Mouse (Mus musculus) right cerebral cortex, postnatal 10 days (tissue): ENCODE results near the gene Nupr1l.

Experiments used
- DNase-seq, 2 experiments: peaks; one replicate each; pipeline ENCODE4 v3.0.0; 2021; ENCODE audit warnings: low spot score in 2 of 2

Nupr1l gene

DNA sequence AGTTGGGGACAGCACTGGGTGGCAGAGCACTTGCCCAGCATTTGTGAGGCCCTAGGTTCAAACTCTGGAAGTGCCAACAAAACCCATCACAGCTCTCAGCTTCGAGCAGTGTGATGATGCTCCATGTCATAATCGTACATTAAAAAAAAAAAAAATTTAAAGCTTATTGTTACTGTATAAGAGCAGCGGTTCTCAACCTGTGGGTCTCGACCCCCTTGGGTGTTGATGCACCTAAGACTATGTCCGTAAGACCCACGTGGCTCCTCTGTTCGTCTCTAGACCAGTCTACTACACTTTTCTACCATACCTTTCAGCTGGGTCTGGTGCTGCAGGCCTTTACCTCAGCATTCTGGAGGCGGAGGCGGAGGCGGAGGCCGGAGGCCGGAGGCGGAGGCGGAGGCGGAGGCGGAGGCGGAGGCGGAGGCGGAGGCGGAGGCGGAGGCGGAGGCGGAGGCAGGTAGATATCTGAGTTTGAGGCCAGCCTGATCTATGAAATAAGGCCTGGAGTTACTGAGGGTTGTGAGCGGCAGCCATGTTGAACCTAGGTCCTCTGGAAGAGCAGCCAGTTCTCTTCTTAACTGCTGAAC, 9.8 kb downstream of the Nupr1l start:
- DNase-seq: no peak

GRCm38 (mm10) chr5:129918752-129919151, 10.4 kb downstream of the Nupr1l start:
- no peak for DNase-seq

GRCm38 (mm10) chr5:129919320-129919719, 11.0 kb downstream of the Nupr1l start:
- DNase-seq: no peak

GRCm38 (mm10) chr5:129921972-129922371, 13.6 kb downstream of the Nupr1l start:
- DNase-seq: no peak

DNA sequence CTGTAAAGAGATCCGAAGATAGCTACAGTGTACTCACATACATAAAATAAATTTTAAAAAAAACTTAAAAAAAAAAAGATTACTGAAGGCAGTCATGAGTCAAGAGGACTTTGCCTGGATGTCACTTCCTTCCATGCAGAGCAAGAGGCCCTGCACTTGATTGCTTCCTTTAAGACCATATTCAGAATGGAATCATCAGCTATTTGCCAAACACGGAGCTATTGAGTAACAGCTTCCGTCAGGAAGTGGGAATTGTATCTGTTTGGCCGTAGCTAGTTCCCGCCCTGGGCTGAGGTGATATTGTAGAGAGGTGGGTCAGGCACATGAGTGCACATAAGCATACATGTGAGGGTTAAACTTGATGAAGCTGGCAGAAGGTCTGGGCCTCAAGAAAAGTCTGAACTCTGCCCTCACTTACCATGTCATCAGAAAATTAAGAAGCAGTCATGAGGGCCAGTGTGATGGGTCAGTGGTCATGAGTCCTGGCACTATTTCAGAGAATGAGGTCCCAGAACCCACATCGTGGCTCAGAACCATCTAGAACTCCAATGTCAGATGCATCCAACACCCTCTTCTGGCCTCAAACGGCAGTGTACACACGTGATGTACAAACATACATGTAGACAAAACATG, 16.6 kb downstream of the Nupr1l start:
- no peak for DNase-seq

GRCm38 (mm10) chr5:129925933-129926332, 17.6 kb downstream of the Nupr1l start:
- DNase-seq: no peak

- DNase-seq: no peak
These were observed 21.9 kb downstream of the Nupr1l start for GRCm38 (mm10) chr5:129929924-129930855.

DNA sequence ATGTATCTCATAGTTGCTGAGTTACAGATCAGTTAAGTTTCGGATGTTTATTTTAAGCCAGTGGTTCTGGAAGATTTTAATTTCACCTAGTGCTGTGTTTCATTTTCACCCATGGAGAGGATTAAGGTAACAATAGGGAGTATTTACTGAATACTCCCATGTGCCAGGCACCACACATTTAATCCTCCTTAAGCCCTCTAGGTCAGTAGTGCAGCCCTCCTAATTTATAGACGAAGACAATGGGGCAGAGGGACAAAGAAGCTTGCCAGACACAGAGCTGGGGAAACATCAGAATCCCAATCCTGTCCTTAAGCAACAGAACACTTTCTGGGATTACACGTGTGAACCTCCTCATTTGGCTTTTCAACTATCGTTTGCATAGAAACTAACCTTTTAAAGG, 28.6 kb downstream of the Nupr1l start:
- DNase-seq: no peak

DNA sequence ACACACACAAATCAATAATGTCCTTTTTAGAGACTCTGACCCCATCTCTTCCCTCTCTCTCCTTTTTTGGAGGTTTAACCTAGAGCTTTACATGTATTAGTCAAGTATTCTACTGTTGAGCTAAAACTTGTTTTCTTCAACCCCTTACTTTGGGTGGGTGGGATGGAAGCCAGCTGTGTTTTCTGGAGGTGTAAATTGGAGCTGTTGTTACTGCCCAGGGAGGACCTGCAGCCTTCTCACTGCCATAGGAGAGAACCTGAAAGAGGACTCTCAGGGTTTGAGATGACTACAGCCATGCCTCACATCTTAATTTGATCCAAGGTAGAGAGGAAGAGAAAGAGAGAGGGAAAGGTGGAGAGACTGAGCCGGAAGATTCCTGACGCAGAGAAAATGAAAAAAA, 31.9 kb downstream of the Nupr1l start:
- DNase-seq: no peak

DNA sequence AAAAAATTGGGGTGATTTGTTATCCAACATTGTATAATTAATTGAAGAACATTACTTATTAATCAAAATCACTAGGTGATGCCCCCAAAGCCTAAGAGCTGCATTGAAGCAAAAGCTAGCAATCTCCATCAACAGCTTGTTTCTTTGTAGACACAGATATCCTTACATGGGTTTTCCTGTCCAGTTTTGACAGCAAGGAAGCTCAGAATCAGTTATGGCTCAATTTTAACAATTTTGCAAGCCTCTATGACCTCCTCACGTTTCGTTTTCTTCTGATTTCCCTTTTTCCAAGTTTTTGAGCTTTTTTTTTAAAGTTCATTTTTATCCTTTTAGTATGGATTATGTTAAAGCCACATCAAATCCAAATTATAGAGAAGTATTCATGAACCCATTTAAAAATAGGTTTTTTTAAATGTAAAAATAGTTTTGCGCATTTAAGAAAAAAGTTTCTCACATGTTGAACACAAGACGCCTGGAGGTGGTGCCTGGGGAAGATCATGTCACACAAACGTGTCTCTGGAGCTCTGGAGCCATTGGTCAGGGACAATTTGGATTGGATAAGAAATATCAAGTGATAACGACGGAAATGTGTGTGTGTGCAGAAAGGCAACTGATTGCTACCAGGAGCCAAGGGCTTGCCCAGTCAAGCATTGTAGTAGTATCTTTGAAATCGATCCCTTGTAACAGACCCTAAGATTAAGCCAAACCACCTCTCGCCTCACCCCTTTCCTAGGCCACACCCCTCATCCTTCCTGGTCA, 32.6 kb downstream of the Nupr1l start:
- DNase-seq: no peak

DNA sequence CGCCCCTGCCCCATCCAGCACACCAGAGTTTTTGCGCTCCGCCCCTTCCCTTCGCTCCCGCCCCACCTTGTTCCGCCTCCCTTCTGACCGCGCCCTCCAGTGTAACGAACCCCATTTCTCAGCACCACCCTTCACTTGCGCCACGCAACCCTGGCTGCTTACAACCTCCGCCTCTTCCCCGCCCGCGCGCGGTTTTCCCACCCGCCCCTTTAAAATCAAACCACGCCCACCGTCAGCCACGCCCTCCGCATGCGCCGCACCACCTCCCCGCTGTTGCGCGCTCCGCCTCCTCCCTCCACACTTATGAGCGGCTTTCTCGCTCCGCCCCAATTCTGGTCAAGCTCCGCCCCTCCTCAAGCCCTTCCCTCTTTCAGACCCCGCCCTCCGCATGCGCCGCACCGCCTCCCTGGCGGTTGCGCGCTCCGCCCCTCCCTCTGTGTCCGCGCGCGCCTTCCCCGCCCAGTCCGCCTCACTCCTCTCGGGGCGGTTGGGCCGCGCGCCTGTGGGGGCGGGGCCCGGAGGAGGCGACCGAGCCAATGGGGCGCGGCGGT, 33.2 kb downstream of the Nupr1l start, which contains the start of gene Vkorc1l1:
TSS of gene Vkorc1l1 (plus strand) at position 476 of the 551 bp plus-strand sequence.
- peak; percentile 99 for DNase-seq

DNA sequence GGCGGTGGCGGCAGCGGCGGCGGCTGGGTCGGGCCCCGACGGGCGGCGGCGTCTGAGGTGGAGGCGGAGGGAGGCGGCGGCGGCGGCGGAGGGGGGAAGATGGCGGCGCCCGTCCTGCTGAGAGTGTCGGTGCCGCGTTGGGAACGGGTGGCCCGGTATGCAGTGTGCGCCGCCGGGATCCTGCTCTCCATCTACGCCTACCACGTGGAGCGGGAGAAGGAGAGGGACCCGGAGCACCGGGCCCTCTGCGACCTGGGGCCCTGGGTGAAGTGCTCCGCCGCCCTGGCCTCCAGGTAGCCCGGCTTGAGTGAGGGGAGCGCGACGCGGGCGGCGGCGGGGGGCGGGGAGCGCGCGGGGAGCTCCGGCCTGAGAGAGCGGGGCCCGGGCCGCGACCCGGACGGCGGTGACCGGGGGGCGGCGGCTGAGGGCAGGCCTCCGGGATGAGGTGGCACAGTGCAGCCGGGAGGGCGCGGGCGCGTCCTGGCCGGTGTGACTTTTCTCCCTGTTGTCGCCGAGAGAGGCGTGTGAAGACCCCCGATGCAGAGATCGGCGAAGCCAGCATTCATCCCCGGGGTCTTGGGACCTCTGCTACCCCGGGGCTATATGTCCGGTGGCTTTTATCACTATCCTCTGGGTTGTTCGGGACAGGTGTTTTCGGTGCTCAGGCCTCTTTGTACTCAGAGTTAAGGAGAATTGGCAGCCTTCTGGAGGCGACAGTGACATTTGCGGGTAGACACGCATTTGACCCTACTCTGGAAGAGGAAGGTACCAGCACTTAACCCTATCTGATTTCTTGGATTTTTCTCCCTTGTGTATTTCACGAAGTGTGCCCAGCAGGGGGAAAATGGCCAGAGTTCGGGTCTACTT, 34.0 kb downstream of the Nupr1l start:
- peak; percentile 40 to 52 for DNase-seq

- no peak for DNase-seq
These were observed 35.1 kb downstream of the Nupr1l start for GRCm38 (mm10) chr5:129943402-129943801.

DNA sequence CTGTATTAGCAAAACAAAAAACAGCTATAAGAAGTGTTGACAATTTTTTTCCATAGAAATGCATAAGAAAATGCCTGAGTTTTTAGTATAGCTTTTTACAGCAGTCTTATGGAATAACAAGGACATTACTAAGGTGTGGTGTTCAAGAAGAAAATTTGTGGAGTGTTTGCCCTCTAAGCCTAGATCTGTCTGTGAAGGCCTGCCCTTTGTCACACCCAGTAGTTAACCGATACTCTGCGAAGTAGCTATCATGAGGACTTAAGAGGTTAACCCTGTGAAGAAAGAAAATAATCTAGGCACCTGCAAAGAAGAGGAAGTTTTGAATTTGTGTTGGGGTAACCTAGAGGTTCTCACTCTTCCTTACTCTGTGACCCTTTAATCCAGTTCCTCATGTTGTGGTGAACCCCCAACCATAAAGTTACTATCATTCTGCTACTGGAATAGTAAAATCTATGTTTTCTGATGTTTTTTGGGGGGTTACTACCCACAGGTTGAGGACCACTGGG, 39.2 kb downstream of the Nupr1l start:
- DNase-seq: no peak

DNA sequence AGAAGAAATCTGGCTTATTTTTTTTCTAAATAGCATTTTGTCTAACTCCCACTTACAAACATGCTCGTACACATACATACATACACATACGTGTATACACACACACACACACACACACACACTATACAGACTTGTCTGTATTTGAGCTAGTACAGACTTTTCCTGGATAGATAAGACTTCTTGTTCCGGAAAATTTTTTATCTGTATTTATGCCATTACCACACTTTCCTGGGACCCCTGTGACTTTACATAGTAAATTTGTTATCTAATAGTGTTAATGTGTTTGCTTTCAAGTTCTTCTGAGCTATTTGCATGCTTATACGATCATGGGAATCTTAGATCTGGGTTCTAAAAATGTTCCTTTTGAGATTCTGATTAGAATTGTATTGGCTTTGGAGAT, 43.8 kb downstream of the Nupr1l start:
- no peak for DNase-seq

- DNase-seq: no peak
These were observed 46.3 kb downstream of the Nupr1l start for GRCm38 (mm10) chr5:129954473-129955254.

DNA sequence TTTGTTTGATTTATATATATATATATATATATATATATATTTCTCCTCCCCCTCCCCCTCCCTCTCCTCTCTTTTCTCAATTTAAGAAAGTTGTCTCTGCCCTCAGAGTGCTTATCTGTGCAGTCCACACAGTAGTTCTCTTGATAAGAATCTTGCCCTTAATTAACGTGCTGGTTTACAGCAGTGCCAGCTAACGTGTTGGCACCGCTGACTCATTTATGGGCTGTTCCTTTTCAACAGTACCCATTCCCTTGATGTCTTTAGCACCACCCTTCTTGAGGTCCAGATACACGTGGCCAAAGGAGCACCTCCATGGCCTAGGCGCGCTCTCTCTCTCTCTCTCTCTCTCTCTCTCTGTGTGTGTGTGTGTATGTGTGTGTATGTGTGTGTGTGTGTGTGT, 47.5 kb downstream of the Nupr1l start:
- DNase-seq: no peak

- DNase-seq: no peak
These were observed 54.9 kb downstream of the Nupr1l start for GRCm38 (mm10) chr5:129963224-129963623.
